Mouse (Mus musculus) stomach, postnatal 0 days (tissue): ENCODE measurements around the gene Mmp14.

Experiments
- CTCF ChIP-seq: IDR thresholded peaks from 2 replicates; pipeline ENCODE4 v1.5.1; 2016; ENCODE audit warnings: antibody characterized with exemption, low read depth, mild to moderate bottlenecking, moderate library complexity
- EP300 ChIP-seq: optimal IDR thresholded peaks from 2 replicates; pipeline ENCODE3; 2016; ENCODE audit warnings: antibody characterized with exemption

GRCm38 (mm10) chr14:54494234-54494633 lies 62.8 kb downstream of the Mmp14 start:
- TF ChIP-seq EP300 (no peak), CTCF (peak; percentile 95)
